Mouse (Mus musculus) spleen, adult 2 months (tissue): ENCODE measurements around the gene Spata31d1a.

Experiments used
- CTCF ChIP-seq: fragments of 200-500 bp; IDR thresholded peaks from 2 replicates; pipeline ENCODE4 v1.5.1; 2011; ENCODE audit warnings: mild to moderate bottlenecking, inconsistent platforms; ENCODE audit not compliant: insufficient read depth, insufficient read length, insufficient replicate concordance; ENCODE audit errors: extremely low read depth
- POLR2A ChIP-seq: fragments of 200-500 bp; IDR thresholded peaks from 2 replicates; pipeline ENCODE4 v1.6.1; 2011; ENCODE audit warnings: low read depth, low read length, inconsistent platforms

DNA sequence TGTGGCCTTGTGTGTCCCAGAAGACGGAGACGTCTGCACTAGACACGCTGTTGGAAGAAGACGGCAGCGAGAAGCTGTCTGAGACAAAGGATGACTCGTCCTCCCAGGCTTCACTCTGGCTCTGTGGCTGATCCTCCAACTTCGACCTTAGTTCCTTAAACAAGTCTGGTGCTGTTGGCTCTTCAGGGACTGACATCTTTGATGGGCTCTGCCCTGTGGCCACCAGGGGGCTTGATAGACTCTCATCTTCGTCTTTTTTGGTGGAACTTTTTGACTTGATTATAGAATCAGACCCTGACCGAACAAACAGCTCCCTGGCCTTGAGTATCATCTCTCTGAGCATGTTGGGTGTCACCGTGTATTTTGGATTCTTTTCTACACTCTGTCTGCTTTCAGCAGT is 31.6 kb upstream of the Spata31d1a start:
- TF ChIP-seq CTCF (no peak), POLR2A (no peak)
